ENCODE assay signal across 8 mouse cellular contexts in genomic region chr4:134534932-134535786, GRCm38 (mm10). TPM values are rescaled to one million over a fixed set of nuclear protein-coding genes. Genes with fewer than 3 reads are reported as not detected.
DNase-seq lines count a peak whose midpoint lies in the region; ATAC-seq lines count a peak whose summit lies in the region.

Mtfr1l (minus strand) TSS chr4:134535387.

- peak within 1 kb of the TSS; percentile 77 for H3K9ac ChIP-seq in intestine, embryonic 14.5 days (ENCODE audit: low read length)

- H3K4me1 ChIP-seq in intestine, embryonic 14.5 days (replicated peaks; ENCODE audit: control insufficient read depth, insufficient read depth, low read length) = peaks cover 23% of the 10 kb centered on the region

- H3K9me3 ChIP-seq in intestine, embryonic 14.5 days (ENCODE audit: control insufficient read depth, low read length) = no peaks in the 10 kb centered on the region

- H3K4me3 ChIP-seq in intestine, embryonic 14.5 days (ENCODE audit: low read depth, low read length) = peak within 1 kb of the TSS; percentile 93

- peak; percentile 97 for ATAC-seq in intestine, embryonic 14.5 days (replicated peaks; ENCODE audit: low FRiP score, low TSS enrichment, low read depth)

- DNase-seq in adrenal gland, adult 18-20 months (ENCODE audit: low spot score in 2 of 2) = peak; percentile 95 to 97
- peak; percentile 99 for DNase-seq in embryo, embryonic 11 days
- peak; percentile 99 for DNase-seq in gastrocnemius, postnatal 25 days
- peak; percentile 95 for DNase-seq in intestine, embryonic 14.5 days (ENCODE audit: low spot score)
- DNase-seq in left cerebral cortex, postnatal 14 days (ENCODE audit: low spot score in 2 of 2) = peak; percentile 95 to 96
- peak; percentile 97 for DNase-seq in mesoderm, embryonic 11.5 days (ENCODE audit: low read depth, low spot score)
- DNase-seq in right cerebral cortex, postnatal 36 days (ENCODE audit: low spot score in 2 of 2) = peak; percentile 96
- peak; percentile 98 for DNase-seq in yolk sac, embryonic 10.5 days (ENCODE audit: low spot score)

- H3K27me3 ChIP-seq in intestine, embryonic 14.5 days (replicated peaks; ENCODE audit: control insufficient read depth, insufficient read depth, low read length) = no peaks in the 10 kb centered on the region

- H3K4me2 ChIP-seq in intestine, embryonic 14.5 days (ENCODE audit: low read length) = peak within 1 kb of the TSS; percentile 97

- WGBS in intestine, embryonic 14.5 days = under 1% methylated on average over 71 of the region's 71 CpGs

- H3K36me3 ChIP-seq in intestine, embryonic 14.5 days (ENCODE audit: control insufficient read depth, insufficient read depth, low read length) = peaks cover 29% of the 10 kb centered on the region

- intact Hi-C loops in left cerebral cortex, postnatal 14 days (cut with DNase I) = no loop called here

- peak within 1 kb of the TSS; percentile 80 for H3K27ac ChIP-seq in intestine, embryonic 14.5 days (ENCODE audit: low read depth)

RNA-seq across cellular contexts. Expression of gene Mtfr1l, which starts in this region (rescaled TPM):
- 100 to 1,000 TPM; 123 to 132 TPM for total RNA-seq in adrenal gland, adult 18-20 months (2021)
- 100 to 1,000 TPM; 120 to 122 TPM for total RNA-seq in gastrocnemius, postnatal 25 days (2021)
- polyA plus RNA-seq in intestine, embryonic 14.5 days (2014; fragmentation: Nextera tagmentation; extraction: Ambion mirVana) = 109 and 117 TPM in 2 replicates
- total RNA-seq in left cerebral cortex, postnatal 14 days (2021) = 10 to 100 TPM; 69.4 to 71.9 TPM

Comparison
In these comparisons a context has a peak if more than half of its experiments do, and no peak if none do; other contexts are left out.
1. Peak in every context shown above with its lines: DNase-seq, ATAC-seq, H3K4me3 ChIP-seq and H3K27ac ChIP-seq.